Mouse (Mus musculus) heart, embryonic 10.5 days (tissue): ENCODE data around the gene Hdac10. TPM values are rescaled to one million over a fixed set of nuclear protein-coding genes. Genes with fewer than 3 reads are reported as not detected.

Source experiments
- DNase-seq: peaks from one replicate; pipeline ENCODE4 v3.0.0-alpha.2; 2017; ENCODE audit warnings: low spot score
- H3K27ac ChIP-seq: fragments of 300-500 bp; sonication (generic); 2 replicates; pipeline ENCODE4 v1.5.1; 2016; ENCODE audit warnings: mild to moderate bottlenecking
- H3K27me3 ChIP-seq: fragments of 300-500 bp; sonication (generic); 2 replicates; pipeline ENCODE4 v1.6.1; 2016; ENCODE audit warnings: mild to moderate bottlenecking; ENCODE audit not compliant: poor library complexity, insufficient read depth, severe bottlenecking
- H3K36me3 ChIP-seq: fragments of 300-500 bp; sonication (generic); 2 replicates; pipeline ENCODE4 v1.6.1; 2016; ENCODE audit warnings: mild to moderate bottlenecking, moderate library complexity
- H3K4me1 ChIP-seq: fragments of 300-500 bp; sonication (generic); 2 replicates; pipeline ENCODE4 v1.6.1; 2016; ENCODE audit warnings: mild to moderate bottlenecking
- H3K4me3 ChIP-seq: fragments of 300-500 bp; sonication (generic); 2 replicates; pipeline ENCODE4 v1.5.1; 2016; ENCODE audit warnings: mild to moderate bottlenecking, moderate library complexity
- H3K9me3 ChIP-seq: fragments of 300-500 bp; sonication (generic); 2 replicates; pipeline ENCODE4 v1.6.1; 2016; ENCODE audit warnings: mild to moderate bottlenecking, moderate library complexity
- WGBS: fragments of 180-500 bp; shearing (Covaris S2); methylation state at CpG from one replicate; pipeline ENCODE4 v1.1.7; 2016; 5-methylcytosine and 5-hydroxymethylcytosine counted together
- microRNA-seq: library from miRNA; unstranded; fragments of <30 nt; microRNA quantifications from one replicate; pipeline ENCODE4, GENCODE M21; 2017
- polyA plus RNA-seq: library from polyadenylated mRNA; unstranded; fragments of >200 nt; fragmentation: Nextera tagmentation; extraction: Ambion mirVana; gene quantifications from 2 replicates; pipeline ENCODE4 v1.2.1, GENCODE M21; 2016

The Hdac10 gene
- polyA plus RNA-seq, 1 experiment from 2014 or later: 18.5 TPM

DNA sequence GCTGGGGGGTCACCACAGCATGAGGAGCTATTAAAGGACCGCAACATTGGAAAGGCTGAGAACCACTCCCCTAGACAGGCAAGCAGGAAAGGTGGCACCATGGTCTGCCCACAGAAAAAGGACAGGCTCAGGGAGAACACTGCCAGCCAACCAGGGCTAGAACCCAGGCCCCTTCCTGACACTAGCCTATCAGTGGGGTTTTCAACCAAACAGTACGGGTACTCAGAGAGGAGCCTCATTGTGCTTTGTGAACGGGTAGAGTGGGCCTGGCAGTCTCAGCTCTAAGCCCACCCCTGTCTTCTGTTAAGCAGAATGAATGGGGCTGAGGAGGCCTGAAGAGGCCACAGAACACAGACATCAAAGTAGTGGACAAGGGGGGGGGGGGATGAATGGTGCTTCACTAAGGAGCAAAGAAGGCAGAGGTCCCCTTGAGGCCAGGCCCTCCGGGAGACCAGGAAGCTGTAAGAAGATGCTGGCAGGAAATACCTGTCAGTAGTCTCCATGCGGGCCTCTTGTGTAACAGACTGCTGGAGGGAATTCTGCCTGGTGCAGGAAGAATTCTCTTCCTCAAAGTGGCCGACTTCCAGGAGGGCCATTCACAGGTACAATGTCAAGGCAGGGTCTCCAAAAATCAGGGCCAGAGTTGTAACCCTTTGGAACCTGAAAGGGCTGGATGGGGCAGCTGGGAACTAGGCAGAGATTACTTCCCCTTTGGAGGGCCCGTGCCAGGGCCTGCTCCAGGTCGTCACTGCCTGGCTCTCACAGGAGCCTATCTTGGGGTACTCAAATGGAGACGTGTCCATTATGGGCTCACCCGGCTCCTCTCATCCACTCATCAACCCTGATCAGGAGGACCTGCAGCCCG, 53.7 kb downstream of the Hdac10 start, which contains the start of gene Trabd:
TSS of gene Trabd (plus strand) at position 512 of the 865 bp plus-strand sequence.
- peaks cover 13% of the 10 kb centered on the region for H3K36me3 ChIP-seq
- H3K9me3 ChIP-seq: no peaks in the 10 kb centered on the region
- peak within 1 kb of the TSS; percentile 91 for H3K4me3 ChIP-seq
- H3K4me1 ChIP-seq: peaks cover 56% of the 10 kb centered on the region
- no peak for DNase-seq
- WGBS: 18% methylated on average over 11 of the region's 11 CpGs
- peaks cover 12% of the 10 kb centered on the region for H3K27me3 ChIP-seq
- peak within 1 kb of the TSS; percentile 93 for H3K27ac ChIP-seq

DNA sequence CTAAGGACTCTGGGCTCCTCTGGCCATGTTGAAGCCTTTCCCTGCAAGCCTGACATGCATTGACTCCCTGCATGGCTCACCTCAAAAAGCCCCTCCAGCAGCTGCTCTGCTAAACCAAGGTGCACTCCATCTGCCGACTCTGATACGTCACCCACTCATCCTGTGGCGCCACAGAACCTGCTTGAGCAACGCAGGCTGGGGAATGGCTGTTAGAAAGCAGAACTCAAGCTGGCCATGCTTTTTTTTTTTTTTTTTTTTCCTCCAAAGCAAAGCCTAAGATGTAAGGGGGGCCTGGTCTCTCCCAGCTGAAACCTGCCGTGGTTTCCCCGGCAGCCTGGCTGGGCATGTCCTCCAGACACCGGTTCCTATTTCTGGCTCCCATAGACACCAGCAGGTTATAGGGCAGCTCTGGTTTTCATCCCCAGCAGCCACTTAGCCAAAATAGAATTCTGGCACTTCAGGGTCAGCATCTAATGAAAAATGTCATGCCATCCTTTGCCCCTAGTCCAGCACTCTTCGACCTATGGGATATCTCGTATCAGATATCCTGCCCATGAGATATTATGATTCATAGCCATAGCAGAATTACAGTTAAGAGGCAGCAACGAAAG, 54.4 kb downstream of the Hdac10 start:
- WGBS: 43% methylated on average over 10 of the region's 10 CpGs
- Histone ChIP-seq H3K36me3 (peaks cover 11% of the 10 kb centered on the region), H3K9me3 (no peaks in the 10 kb centered on the region), H3K27ac (peak overlapping the region; percentile 93), H3K4me3 (peak overlapping the region; percentile 9; the same call in 1 of the 2 replicates), H3K27me3 (peaks cover 20% of the 10 kb centered on the region), H3K4me1 (peaks cover 60% of the 10 kb centered on the region)
- DNase-seq: no peak

Small RNA genes within 50 kb of the gene (microRNA-seq; reads per million reads assigned to microRNA genes)
- not detected for gene Mir7118

Other genes starting within 250 kb of the Hdac10 start
- gene Ttll8, start 174.3 kb downstream of the Hdac10 start, polyA plus RNA-seq: not detected in 2 replicates
- not detected in 2 replicates for gene Mlc1, start 149.7 kb downstream of the Hdac10 start, polyA plus RNA-seq
- gene Mov10l1, start 145.8 kb downstream of the Hdac10 start, polyA plus RNA-seq: 45.0 and 85.0 TPM in 2 replicates
- 1.8 and 1.9 TPM in 2 replicates for gene Panx2, start 69.0 kb downstream of the Hdac10 start, polyA plus RNA-seq
- 63.0 and 67.6 TPM in 2 replicates for gene Trabd, start 53.6 kb downstream of the Hdac10 start, polyA plus RNA-seq
- gene Selenoo, start 39.6 kb downstream of the Hdac10 start, polyA plus RNA-seq: 9.5 and 11.8 TPM in 2 replicates
- gene Tubgcp6, start 5.6 kb downstream of the Hdac10 start, polyA plus RNA-seq: 15.4 and 17.1 TPM in 2 replicates
- gene Mapk12, start 12.0 kb upstream of the Hdac10 start, polyA plus RNA-seq: 25.4 and 26.4 TPM in 2 replicates
- gene Mapk11, start 20.9 kb upstream of the Hdac10 start, polyA plus RNA-seq: 4.2 and 4.8 TPM in 2 replicates
- 106 and 117 TPM in 2 replicates for gene Plxnb2, start 52.1 kb upstream of the Hdac10 start, polyA plus RNA-seq
- gene Dennd6b, start 67.8 kb upstream of the Hdac10 start, polyA plus RNA-seq: 23.1 and 23.5 TPM in 2 replicates
- gene Ppp6r2, start 82.9 kb upstream of the Hdac10 start, polyA plus RNA-seq: 12.4 and 23.5 TPM in 2 replicates
- gene Sbf1, start 186.6 kb upstream of the Hdac10 start, polyA plus RNA-seq: 53.3 and 57.2 TPM in 2 replicates
- gene Adm2, start 194.0 kb upstream of the Hdac10 start, polyA plus RNA-seq: 0.39 and 0.65 TPM in 2 replicates
- not detected in 2 replicates for gene Miox, start 205.7 kb upstream of the Hdac10 start, polyA plus RNA-seq
- gene Lmf2, start 227.0 kb upstream of the Hdac10 start, polyA plus RNA-seq: 51.5 and 55.2 TPM in 2 replicates
- gene Ncaph2, start 227.0 kb upstream of the Hdac10 start, polyA plus RNA-seq: 137 and 150 TPM in 2 replicates
- 8.1 TPM in 2 replicates for gene Sco2, start 245.1 kb upstream of the Hdac10 start, polyA plus RNA-seq
- 1.3 and 1.4 TPM in 2 replicates for gene Tymp, start 248.3 kb upstream of the Hdac10 start, polyA plus RNA-seq